Mouse (Mus musculus) heart, postnatal 36 days (tissue): ENCODE results near the gene Prr14l. TPM values are rescaled to one million over a fixed set of nuclear protein-coding genes. Genes with fewer than 3 reads are reported as not detected.
"Not testable (repeated sequence)": the region's sequence is repeated elsewhere in the genome, so short reads cannot be mapped to it uniquely, and the experiment has no call there.

Experiments used
- DNase-seq, 2 experiments: peaks; one replicate each; pipeline ENCODE4 v3.0.0; 2021 to 2022
- intact Hi-C: fragments of 180-260 bp; cut with DNase I; formaldehyde crosslinking; loops from one replicate; pipeline ENCODE4 v1.15.1; 2025
- total RNA-seq, 2 experiments: library from RNA; stranded (reverse); gene quantifications; 2 replicates each; pipeline ENCODE4 v1.2.3; 2021

Gene Prr14l
- total RNA-seq, 2 experiments from 2014 or later, result 6.1 to 6.4 TPM

GRCm38 (mm10) chr5:32742149-32742548 lies 111.9 kb downstream of the Prr14l start:
- intact Hi-C loops, result no loop called here
- no peak for DNase-seq

- intact Hi-C loops, DNase-seq: not testable (repeated sequence)
These were observed 112.7 kb downstream of the Prr14l start for GRCm38 (mm10) chr5:32741377-32741776.

- DNase-seq, intact Hi-C loops: not testable (repeated sequence)
These were observed 113.2 kb downstream of the Prr14l start for GRCm38 (mm10) chr5:32740850-32741249.

- intact Hi-C loops, result no loop called here
These were observed 113.9 kb downstream of the Prr14l start for GRCm38 (mm10) chr5:32740138-32740537.

More at GRCm38 (mm10) chr5:32740138-32740537, 113.9 kb downstream of the Prr14l start:
- DNase-seq, result no peak

Other genes starting within 250 kb of the Prr14l start
- 10 to 100 TPM; 21.1 to 21.6 TPM for gene Yes1, start 243.1 kb downstream of the Prr14l start, total RNA-seq
- gene Pisd, start 68.6 kb downstream of the Prr14l start, total RNA-seq, result 10 to 100 TPM; 28.5 to 29.1 TPM
- gene Gm20671, start 27.1 kb downstream of the Prr14l start, total RNA-seq, result 1 to 10 TPM; 1.3 to 1.5 TPM
- 10 to 100 TPM; 24.6 to 25.1 TPM for gene Depdc5, start 9.4 kb upstream of the Prr14l start, total RNA-seq
- gene Ywhah, start 164.6 kb upstream of the Prr14l start, total RNA-seq, result 10 to 100 TPM; 83.7 to 93.5 TPM
- gene Slc5a1, start 250.0 kb upstream of the Prr14l start, total RNA-seq, result under 1 TPM; 0.31 to 0.54 TPM